Mouse (Mus musculus): ENCODE measurements at regions not wholly inside any gene's neighbourhood (a gene's known extent, or its start where the extent isn't known, plus 50 kb on each side); places are given as distances from the start of the nearest gene placed in this dataset.
A peak's percentile ranks its signal among the peaks of the same experiment; 100 is the strongest.

DNA sequence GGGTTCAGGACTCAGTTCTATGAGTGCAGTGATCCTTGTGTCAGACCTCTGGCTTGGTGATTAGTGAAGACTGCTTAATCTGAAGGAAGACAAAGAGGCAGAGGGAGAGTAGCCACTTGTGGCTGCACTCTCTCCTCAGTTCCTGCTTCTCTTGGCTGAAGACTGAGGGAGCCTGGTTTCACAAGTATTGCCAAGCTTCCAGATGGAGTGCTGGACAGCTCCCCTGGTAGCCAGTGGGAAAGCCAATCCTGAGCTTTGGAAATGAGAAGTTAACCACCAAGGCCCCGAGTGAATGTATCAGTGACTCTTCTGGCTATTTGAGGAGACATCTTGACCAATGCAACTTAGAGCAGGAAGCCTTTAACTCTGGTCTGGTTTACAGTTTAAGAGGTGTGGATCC is 279.9 kb upstream of the Adamts16 start:
- no peak for DNase-seq

DNA sequence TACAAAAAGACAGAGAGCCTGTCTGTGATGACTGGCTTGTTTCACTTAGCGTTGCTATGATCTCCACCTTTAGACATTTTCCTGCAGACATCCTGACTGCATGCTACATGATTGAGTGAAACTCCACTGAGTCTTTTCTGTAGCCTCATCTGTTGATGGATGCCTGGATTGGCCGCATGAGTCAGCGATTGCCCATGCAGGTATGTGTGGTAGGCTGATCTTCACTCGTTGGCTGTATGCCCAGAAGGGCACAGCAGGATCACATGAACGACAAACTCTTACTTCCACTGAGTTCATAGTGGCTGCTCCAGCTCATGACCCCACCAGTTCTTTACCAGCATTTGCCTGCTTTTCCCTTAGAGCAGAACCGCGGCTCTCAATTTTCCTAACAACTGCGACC is 266.6 kb upstream of the Adamts16 start:
- DNase-seq, result no peak

GRCm38 (mm10) chr13:71105229-71105838 is 263.7 kb upstream of the Adamts16 start:
- DNase-seq, result no peak

DNA sequence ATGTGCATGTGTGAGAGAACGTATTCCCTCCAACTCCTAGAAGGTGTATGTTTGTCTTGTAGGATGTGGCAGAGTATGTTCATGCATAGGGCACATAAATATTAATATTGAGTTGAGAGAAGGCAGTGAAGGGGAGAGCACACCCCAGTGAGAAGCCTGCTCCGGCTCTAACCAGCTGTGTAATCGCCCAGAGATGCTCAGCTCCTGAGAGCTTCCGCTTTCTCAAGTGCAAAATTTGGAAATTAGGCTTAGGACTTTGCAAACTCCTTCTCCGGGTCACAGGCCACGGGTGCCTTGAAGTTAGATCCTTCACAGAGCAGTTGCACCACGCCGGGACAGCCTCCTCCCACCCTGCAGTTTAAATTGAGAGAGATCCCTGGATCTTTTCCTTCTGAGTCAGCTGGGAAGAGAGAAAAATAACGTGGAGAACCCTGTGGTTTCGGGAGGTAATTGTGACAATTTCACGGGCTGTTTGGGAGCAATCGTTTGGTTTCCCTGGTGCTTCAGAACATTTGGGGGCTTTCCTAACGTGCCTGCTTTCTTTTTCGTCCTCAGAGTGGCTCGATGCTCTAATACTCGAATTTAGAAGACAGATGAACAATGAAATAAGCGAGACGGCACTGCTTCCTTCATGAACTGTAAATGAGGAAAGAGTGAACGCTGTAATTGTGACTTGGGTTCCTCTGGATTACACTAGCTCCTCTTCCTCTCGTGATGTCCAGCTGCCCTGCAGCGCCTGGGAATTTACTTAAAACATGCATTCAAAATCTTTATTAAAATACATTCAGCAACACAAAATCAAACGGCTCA is 263.0 kb upstream of the Adamts16 start:
- no peak for DNase-seq

DNA sequence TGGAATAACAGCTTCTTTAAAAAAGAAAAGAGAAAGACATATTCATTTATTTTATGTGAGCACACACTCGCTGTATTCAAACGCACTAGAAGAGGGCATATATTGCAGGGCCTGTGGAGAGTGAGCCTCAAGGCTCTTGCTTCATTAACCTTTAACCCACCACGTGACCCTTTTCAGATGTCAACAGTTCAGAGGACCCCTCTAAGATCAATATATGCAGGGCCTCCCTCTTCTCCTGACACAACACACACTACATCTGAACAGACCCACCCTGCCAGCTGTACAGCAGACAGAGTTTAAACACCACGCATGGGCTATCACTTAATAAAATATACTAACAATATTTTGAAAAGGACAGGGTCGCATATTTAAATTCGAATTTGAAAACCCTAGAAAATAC is 242.7 kb upstream of the Adamts16 start:
- DNase-seq, result no peak

DNA sequence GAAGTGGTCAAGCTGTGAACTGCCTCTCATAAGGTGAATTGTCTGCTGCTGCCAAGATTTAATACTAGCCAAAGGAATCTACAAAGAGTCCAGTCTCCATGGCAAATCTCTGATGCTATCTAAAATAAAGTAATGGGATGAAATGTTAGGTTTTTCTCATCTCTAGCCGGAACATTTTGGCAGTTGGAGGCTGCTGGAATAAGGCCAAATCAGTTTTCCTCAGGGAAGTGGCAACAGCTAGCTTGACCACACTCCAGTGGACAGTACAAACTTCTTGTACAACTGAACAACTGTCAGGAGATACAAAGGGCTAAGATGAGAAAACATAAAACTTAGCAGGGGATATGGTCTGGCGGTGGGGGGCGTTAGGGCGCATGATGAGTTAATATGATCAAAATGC is 234.3 kb upstream of the Adamts16 start:
- DNase-seq, result no peak

- DNase-seq, result no peak
Observed at GRCm38 (mm10) chr13:71074012-71074411, 232.4 kb upstream of the Adamts16 start.

- no peak for DNase-seq
Observed at GRCm38 (mm10) chr13:71068757-71069201, 227.2 kb upstream of the Adamts16 start.

DNA sequence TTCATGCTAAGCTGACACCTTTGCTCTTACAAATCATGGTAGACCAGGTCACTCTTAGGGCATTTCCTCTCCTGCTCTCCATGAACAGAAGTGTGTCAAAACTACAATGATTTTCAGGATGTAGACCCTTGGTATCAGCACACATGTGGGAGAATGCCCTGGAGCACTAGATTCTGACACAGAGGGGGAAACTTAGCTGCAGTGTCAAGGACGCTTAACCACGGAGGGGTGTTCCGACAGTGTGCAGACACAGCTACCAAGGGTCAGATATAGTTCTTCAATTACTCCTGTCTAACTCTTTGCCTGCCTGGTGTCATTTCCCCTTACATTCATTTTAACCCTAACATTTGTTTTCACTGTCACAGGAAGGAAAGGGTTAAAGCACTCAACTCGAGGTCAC is 226.4 kb upstream of the Adamts16 start:
- no peak for DNase-seq

DNA sequence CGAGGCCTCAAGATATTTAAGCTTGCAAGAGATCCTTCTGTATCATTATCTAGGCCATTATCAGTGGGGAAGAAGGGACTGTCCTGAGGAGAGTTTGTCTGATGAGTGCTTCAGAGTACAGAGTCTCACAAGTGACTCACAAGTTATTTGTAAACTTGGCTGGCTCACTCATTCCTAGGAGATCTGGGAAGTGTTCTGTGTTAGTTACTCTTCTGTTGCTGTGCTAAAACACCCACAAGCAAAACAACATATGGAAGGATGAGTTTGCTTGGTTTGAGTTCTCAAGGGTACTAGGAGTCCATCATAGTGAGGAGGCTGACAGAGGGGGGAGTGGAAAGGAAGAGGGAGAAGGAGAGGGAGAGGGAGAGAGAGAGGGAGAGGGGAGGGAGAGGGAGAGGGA is 224.0 kb upstream of the Adamts16 start:
- DNase-seq, result no peak

GRCm38 (mm10) chr13:71064590-71065307 is 223.1 kb upstream of the Adamts16 start:
- DNase-seq, result no peak

GRCm38 (mm10) chr13:71053361-71054264 is 212.0 kb upstream of the Adamts16 start:
- no peak for DNase-seq

DNA sequence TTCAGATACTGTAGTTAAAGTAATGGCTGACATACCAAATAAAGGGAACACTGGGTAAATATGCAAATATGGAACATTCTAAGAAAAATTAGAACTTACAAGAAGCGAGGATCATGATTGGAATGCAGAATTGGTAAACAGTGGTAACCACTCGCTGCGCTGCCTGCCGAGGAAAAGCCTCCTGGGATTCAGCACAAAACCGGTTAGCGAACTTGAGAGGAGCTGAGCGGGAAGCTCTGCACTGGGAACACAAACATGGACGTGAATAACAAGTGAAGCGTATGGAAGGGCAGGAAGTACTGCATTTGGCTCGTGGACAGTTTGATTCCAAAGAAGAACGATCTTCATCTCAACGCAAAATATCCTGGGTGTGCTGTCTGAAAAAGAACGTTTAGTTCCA is 209.0 kb upstream of the Adamts16 start:
- no peak for DNase-seq

DNA sequence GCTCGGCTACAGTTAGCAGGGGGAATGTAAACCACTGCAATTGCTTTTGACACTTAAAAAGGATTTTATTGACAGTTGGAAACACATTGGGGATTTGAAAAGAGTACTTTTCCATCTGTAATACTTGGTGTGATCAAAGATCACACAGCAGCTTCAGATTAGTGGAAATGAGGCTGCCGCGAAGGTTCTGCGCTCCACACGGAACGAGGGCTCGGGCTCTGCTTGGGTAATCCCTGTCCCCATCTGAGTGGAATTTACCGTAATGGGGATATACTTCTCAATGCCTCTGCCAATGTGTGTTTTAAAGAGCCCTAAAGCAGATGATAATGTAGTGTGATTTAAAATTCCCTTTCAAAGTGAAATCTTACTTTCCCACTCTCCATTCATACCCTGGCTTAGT is 194.4 kb upstream of the Adamts16 start:
- no peak for DNase-seq

GRCm38 (mm10) chr13:71034926-71035687 is 193.5 kb upstream of the Adamts16 start:
- no peak for DNase-seq

- DNase-seq, result no peak
Observed at GRCm38 (mm10) chr13:71008216-71008615, 166.6 kb upstream of the Adamts16 start.

DNA sequence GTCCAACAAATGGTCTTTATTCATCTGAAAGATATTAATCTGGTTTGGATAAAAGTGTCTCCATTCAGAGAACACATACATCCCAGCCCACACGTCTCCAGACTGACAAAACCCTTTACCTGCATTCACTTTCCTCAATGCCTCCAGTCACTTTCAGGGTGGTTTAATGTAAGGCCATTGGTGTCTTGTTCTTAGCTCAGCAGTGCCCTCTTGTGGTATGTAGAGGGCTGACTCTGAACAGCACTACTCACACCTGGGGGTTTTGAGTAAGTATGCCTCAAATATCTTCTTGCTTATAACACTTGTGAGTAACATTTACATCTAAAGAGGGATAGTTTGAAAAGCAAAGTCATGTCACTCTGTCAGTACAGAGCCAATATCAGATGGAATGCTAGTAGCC is 164.5 kb upstream of the Adamts16 start:
- peak; percentile 3 to 6 for DNase-seq

GRCm38 (mm10) chr13:71003517-71003916 is 161.9 kb upstream of the Adamts16 start:
- DNase-seq, result no peak

GRCm38 (mm10) chr13:71001278-71001677 is 159.7 kb upstream of the Adamts16 start:
- peak; percentile 2 to 5 for DNase-seq

GRCm38 (mm10) chr13:71000422-71001008 is 158.9 kb upstream of the Adamts16 start:
- DNase-seq, result no peak

DNA sequence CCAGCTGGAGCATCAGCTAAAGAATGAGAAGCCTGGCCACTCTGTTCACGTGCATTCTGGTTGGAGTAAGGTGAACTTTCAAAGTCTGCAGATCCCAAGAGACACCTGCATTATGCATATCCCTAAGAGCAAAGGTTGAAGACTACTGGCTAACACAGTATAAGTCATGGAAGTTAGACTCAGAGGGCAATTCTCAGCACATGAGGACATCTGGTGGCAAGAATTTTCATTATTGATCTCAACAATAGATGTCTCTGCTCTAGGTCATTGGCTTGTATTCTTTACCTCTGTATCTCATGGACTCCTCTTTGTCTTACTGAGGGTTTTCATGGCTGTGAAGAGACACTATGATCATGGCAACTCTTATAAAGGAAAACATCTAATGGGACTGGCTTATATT is 151.9 kb upstream of the Adamts16 start:
- DNase-seq, result no peak

All from B cell, adult 2 months (primary cell).